Comparison of ENCODE assay signal across 9 mouse cellular contexts in genomic region chr2:116060701-116061400, GRCm38 (mm10). TPM values are rescaled to one million over a fixed set of nuclear protein-coding genes. Genes with fewer than 3 reads are reported as not detected.
DNase-seq lines count a peak whose midpoint lies in the region; ATAC-seq and TF ChIP-seq lines count a peak whose summit lies in the region.
"Had no signal": no experiment of that assay in that cellular context is flagged by ENCODE, and none has a peak within 500 bp of the region (broad histone marks: within the 10 kb centered on the region; RNA-seq: fewer than 3 reads in every experiment).

No protein-coding gene starts in this region.

- H3K4me2 ChIP-seq in heart, embryonic 12.5 days: peak overlapping the region; percentile 99
- peak overlapping the region; percentile 77 for H3K4me2 ChIP-seq in embryonic facial prominence, embryonic 14.5 days (ENCODE audit: low read depth, low read length)
- H3K4me2 ChIP-seq in kidney, postnatal 0 days (ENCODE audit: low read length): peak overlapping the region; percentile 79
- H3K4me2 ChIP-seq in neural tube, embryonic 12.5 days (replicated peaks): peak overlapping the region; percentile 87

- no peak for ATAC-seq in heart, embryonic 12.5 days (ENCODE audit: insufficient number of reproducible peaks, low FRiP score)
- no peak for ATAC-seq in embryonic facial prominence, embryonic 14.5 days (ENCODE audit: low read depth)
- ATAC-seq in kidney, postnatal 0 days (replicated peaks; ENCODE audit: low FRiP score, low read depth): no peak
- no peak for ATAC-seq in neural tube, embryonic 12.5 days (ENCODE audit: low FRiP score, low read depth)

- peaks cover 49% of the 10 kb centered on the region for H3K4me1 ChIP-seq in heart, embryonic 12.5 days (replicated peaks)
- H3K4me1 ChIP-seq in embryonic facial prominence, embryonic 14.5 days (ENCODE audit: control insufficient read depth, insufficient read depth, low read length): peaks cover 19% of the 10 kb centered on the region; the same call in 1 of the 2 replicates
- H3K4me1 ChIP-seq in kidney, postnatal 0 days (replicated peaks; ENCODE audit: insufficient read depth, low read length): peaks cover 3% of the 10 kb centered on the region; the same call in 1 of the 2 replicates
- peaks cover 51% of the 10 kb centered on the region for H3K4me1 ChIP-seq in neural tube, embryonic 12.5 days

- peak overlapping the region; percentile 98 for H3K27ac ChIP-seq in heart, embryonic 12.5 days (ENCODE audit: poor library complexity, severe bottlenecking)
- peak overlapping the region; percentile 96 for H3K27ac ChIP-seq in embryonic facial prominence, embryonic 14.5 days (replicated peaks; ENCODE audit: low read depth, low read length)
- peak overlapping the region; percentile 93 for H3K27ac ChIP-seq in kidney, postnatal 0 days
- peak overlapping the region; percentile 98 for H3K27ac ChIP-seq in neural tube, embryonic 12.5 days

- WGBS in heart, embryonic 12.5 days: 7% methylated on average over 21 of the region's 21 CpGs
- WGBS in embryonic facial prominence, embryonic 14.5 days: 10% methylated on average over 21 of the region's 21 CpGs
- 4% methylated on average over 21 of the region's 21 CpGs for WGBS in kidney, postnatal 0 days
- WGBS in neural tube, embryonic 12.5 days: under 1% methylated on average over 21 of the region's 21 CpGs

- H3K4me3 ChIP-seq in heart, embryonic 12.5 days: peak overlapping the region; percentile 68
- H3K4me3 ChIP-seq in embryonic facial prominence, embryonic 14.5 days (ENCODE audit: low read depth, low read length): peak overlapping the region; percentile 71
- H3K4me3 ChIP-seq in kidney, postnatal 0 days (replicated peaks; ENCODE audit: low read depth, low read length): peak overlapping the region; percentile 82
- peak overlapping the region; percentile 82 for H3K4me3 ChIP-seq in neural tube, embryonic 12.5 days

- no peaks in the 10 kb centered on the region for H3K9me3 ChIP-seq in heart, embryonic 12.5 days (replicated peaks)
- H3K9me3 ChIP-seq in embryonic facial prominence, embryonic 14.5 days (ENCODE audit: control insufficient read depth, low read length): no peaks in the 10 kb centered on the region
- no peaks in the 10 kb centered on the region for H3K9me3 ChIP-seq in kidney, postnatal 0 days (replicated peaks; ENCODE audit: low read length)
- no peaks in the 10 kb centered on the region for H3K9me3 ChIP-seq in neural tube, embryonic 12.5 days

- H3K9ac ChIP-seq in heart, embryonic 12.5 days: peak overlapping the region; percentile 95
- peak overlapping the region; percentile 95 for H3K9ac ChIP-seq in embryonic facial prominence, embryonic 14.5 days (ENCODE audit: low read depth, low read length)
- H3K9ac ChIP-seq in kidney, postnatal 0 days (ENCODE audit: low read depth, low read length): peak overlapping the region; percentile 96
- H3K9ac ChIP-seq in neural tube, embryonic 12.5 days: peak overlapping the region; percentile 97

- peaks cover 33% of the 10 kb centered on the region for H3K36me3 ChIP-seq in heart, embryonic 12.5 days
- H3K36me3 ChIP-seq in embryonic facial prominence, embryonic 14.5 days (ENCODE audit: control insufficient read depth, insufficient read depth, low read length): peaks cover 8% of the 10 kb centered on the region; the same call in 1 of the 2 replicates
- H3K36me3 ChIP-seq in kidney, postnatal 0 days (ENCODE audit: insufficient read depth, low read length): peaks cover 7% of the 10 kb centered on the region; the same call in 1 of the 2 replicates
- peaks cover 24% of the 10 kb centered on the region for H3K36me3 ChIP-seq in neural tube, embryonic 12.5 days

- no peaks in the 10 kb centered on the region for H3K27me3 ChIP-seq in heart, embryonic 12.5 days (replicated peaks)
- H3K27me3 ChIP-seq in embryonic facial prominence, embryonic 14.5 days (replicated peaks; ENCODE audit: control insufficient read depth, insufficient read depth, low read length): no peaks in the 10 kb centered on the region
- H3K27me3 ChIP-seq in kidney, postnatal 0 days (ENCODE audit: insufficient read depth, low read length): no peaks in the 10 kb centered on the region
- no peaks in the 10 kb centered on the region for H3K27me3 ChIP-seq in neural tube, embryonic 12.5 days (replicated peaks)
- H3K27me3 ChIP-seq: CH12.LX had no signal

- no peak for DNase-seq in heart, postnatal 10 days
- DNase-seq in embryonic facial prominence, embryonic 14.5 days (ENCODE audit: low spot score): no peak
- no peak for DNase-seq in kidney, postnatal 0 days (ENCODE audit: low spot score)
- no peak for DNase-seq in Muller cell, postnatal 12 days (ENCODE audit: inconsistent ontology term)
- DNase-seq in adrenal gland, adult 18-20 months (ENCODE audit: low spot score in 2 of 2): no peak
- no peak for DNase-seq in ovary, postnatal 14 days (ENCODE audit: low spot score)

- intact Hi-C loops in heart, postnatal 10 days (cut with DNase I): no loop called here

- no peak for TF ChIP-seq CTCF in kidney, postnatal 0 days (IDR thresholded peaks at IDR 0.05; ENCODE audit: low read depth)

RNA-seq across cellular contexts. Expression of gene Meis2, which starts 4.8 kb away (rescaled TPM):
- polyA plus RNA-seq in heart, embryonic 12.5 days (2016; fragmentation: Nextera tagmentation; extraction: Ambion mirVana): 49.9 and 52.9 TPM in 2 replicates
- 10 to 100 TPM; 22.4 to 27.5 TPM for total RNA-seq in heart, postnatal 10 days (2021)
- polyA plus RNA-seq in embryonic facial prominence, embryonic 14.5 days (2014; fragmentation: Nextera tagmentation; extraction: Ambion mirVana): 30.4 and 40.4 TPM in 2 replicates
- polyA plus RNA-seq in kidney, postnatal 0 days (2015; fragmentation: Nextera tagmentation; extraction: Ambion mirVana): 52.8 and 60.4 TPM in 2 replicates
- polyA plus RNA-seq in neural tube, embryonic 12.5 days (2016; fragmentation: Nextera tagmentation; extraction: Ambion mirVana): 108 and 120 TPM in 2 replicates
- total RNA-seq in adrenal gland, adult 18-20 months (2021): 100 to 1,000 TPM; 216 to 279 TPM
- total RNA-seq: CH12.LX had no signal
